Mouse (Mus musculus) MEL (cell line): ENCODE measurements at regions not wholly inside any gene's neighbourhood (a gene's known extent, or its start where the extent isn't known, plus 50 kb on each side); places are given as distances from the start of the nearest gene placed in this dataset.
"Not testable (repeated sequence)": the region's sequence is repeated elsewhere in the genome, so short reads cannot be mapped to it uniquely, and the experiment has no call there.

Experiments used
- DNase-seq: peaks from one replicate; pipeline ENCODE4 v3.0.0; 2011; ENCODE audit warnings: low read depth, low spot score
- H3K27ac ChIP-seq: 2 replicates; pipeline ENCODE4 v1.5.1; 2012; ENCODE audit warnings: low read depth, mild to moderate bottlenecking, control low read depth, low read length, moderate library complexity; ENCODE audit not compliant: control insufficient read depth
- H3K27me3 ChIP-seq, 2 experiments: fragments of 150-350 bp in 1 of 2; sonication (generic) in 1 of 2; 2 replicates each; pipeline ENCODE4 v1.6.1; 2012; ENCODE audit warnings: low read length in 2 of 2, mild to moderate bottlenecking in 2 of 2, improper control_type of control experiment in 1 of 2, moderate library complexity in 1 of 2; ENCODE audit not compliant: insufficient read depth in 2 of 2, control insufficient read depth in 1 of 2
- H3K36me3 ChIP-seq, 2 experiments: 2 replicates each; pipeline ENCODE4 v1.6.1; 2012 to 2014; ENCODE audit warnings: low read length in 2 of 2, improper control_type of control experiment in 1 of 2, inconsistent platforms in 1 of 2, mild to moderate bottlenecking in 1 of 2; ENCODE audit not compliant: insufficient read depth in 2 of 2, control insufficient read depth in 1 of 2
- H3K4me1 ChIP-seq, 2 experiments: fragments of 150-350 bp in 1 of 2; sonication (generic) in 1 of 2; 2 replicates each; pipeline ENCODE4 v1.6.1; 2012; ENCODE audit warnings: low read length in 2 of 2, improper control_type of control experiment in 1 of 2, mild to moderate bottlenecking in 1 of 2; ENCODE audit not compliant: insufficient read depth in 2 of 2, control insufficient read depth in 1 of 2
- H3K4me3 ChIP-seq, 2 experiments: fragments of 150-350 bp in 1 of 2; sonication (generic) in 1 of 2; 2 replicates each; pipeline ENCODE4 v1.5.1; 2012; ENCODE audit warnings: low read depth in 2 of 2, low read length in 2 of 2, mild to moderate bottlenecking in 2 of 2, moderate library complexity in 2 of 2, control low read depth in 1 of 2, improper control_type of control experiment in 1 of 2; ENCODE audit not compliant: control insufficient read depth in 1 of 2, insufficient read depth in 1 of 2
- H3K79me2 ChIP-seq: 2 replicates; pipeline ENCODE4 v1.6.1; 2012; ENCODE audit warnings: mild to moderate bottlenecking, low read length, moderate library complexity; ENCODE audit not compliant: control insufficient read depth, poor library complexity, insufficient read depth
- H3K9ac ChIP-seq: 2 replicates; pipeline ENCODE4 v1.6.1; 2012; ENCODE audit warnings: low read depth, mild to moderate bottlenecking, control low read depth, low read length, moderate library complexity; ENCODE audit not compliant: control insufficient read depth, poor library complexity, severe bottlenecking
- H3K9me3 ChIP-seq: fragments of 150-350 bp; sonication (generic); replicated peaks from 2 replicates; pipeline ENCODE4 v1.6.1; 2012; ENCODE audit warnings: mild to moderate bottlenecking, low read length, improper control_type of control experiment, moderate library complexity; ENCODE audit not compliant: insufficient read depth

- not testable (repeated sequence) for H3K36me3 ChIP-seq, H3K27me3 ChIP-seq, H3K4me3 ChIP-seq, H3K27ac ChIP-seq, H3K9ac ChIP-seq, H3K4me1 ChIP-seq, H3K79me2 ChIP-seq, DNase-seq, H3K9me3 ChIP-seq
Observed at GRCm38 (mm10) chr13:66563616-66564015, 122.7 kb upstream of the 2410141K09Rik start.

GRCm38 (mm10) chr13:66556397-66556796 is 115.5 kb upstream of the 2410141K09Rik start:
- not testable (repeated sequence) for H3K9me3 ChIP-seq, H3K27me3 ChIP-seq, DNase-seq, H3K79me2 ChIP-seq, H3K4me3 ChIP-seq, H3K4me1 ChIP-seq, H3K9ac ChIP-seq, H3K36me3 ChIP-seq, H3K27ac ChIP-seq

GRCm38 (mm10) chr13:66547951-66548350 is 107.0 kb upstream of the 2410141K09Rik start:
- not testable (repeated sequence) for H3K4me3 ChIP-seq, H3K4me1 ChIP-seq, DNase-seq, H3K36me3 ChIP-seq, H3K27ac ChIP-seq, H3K9ac ChIP-seq, H3K9me3 ChIP-seq, H3K27me3 ChIP-seq, H3K79me2 ChIP-seq

- H3K79me2 ChIP-seq, H3K27ac ChIP-seq, H3K27me3 ChIP-seq, DNase-seq, H3K36me3 ChIP-seq, H3K9me3 ChIP-seq, H3K9ac ChIP-seq, H3K4me1 ChIP-seq, H3K4me3 ChIP-seq: not testable (repeated sequence)
Observed at GRCm38 (mm10) chr13:66519596-66519995, 78.7 kb upstream of the 2410141K09Rik start.
